Mouse (Mus musculus): ENCODE measurements around the gene Fbxl5.

DNA sequence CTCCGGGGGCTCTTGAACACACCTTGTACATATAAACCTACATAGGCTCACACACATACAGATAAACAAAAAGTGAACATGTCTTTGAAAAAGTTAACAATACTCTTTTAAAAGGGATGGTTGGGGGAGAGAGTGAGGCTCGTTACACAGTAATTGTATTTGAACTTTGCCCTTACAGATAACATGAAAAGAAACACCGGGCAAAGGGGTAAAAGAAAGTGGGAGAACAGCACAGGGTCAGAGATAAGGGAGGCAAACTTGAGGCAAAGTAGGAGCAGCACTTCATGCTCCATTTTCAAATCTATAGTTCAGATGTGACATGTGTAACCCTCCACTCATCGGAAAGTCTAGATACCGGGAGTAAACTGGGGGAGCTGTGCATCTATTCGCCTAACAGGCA is 42.2 kb upstream of the Fbxl5 start:
- TF ChIP-seq CTCF (IDR thresholded peaks at IDR 0.05; ENCODE audit: low read depth, low read length): no peak
- TF ChIP-seq TAL1 (conservative IDR thresholded peaks at IDR 0.05; ENCODE audit: low read depth, low read length): no peak
- no peak for TF ChIP-seq GATA2 (IDR thresholded peaks at IDR 0.05; ENCODE audit: borderline replicate concordance, low read depth, low read length)
- no peak for TF ChIP-seq GATA1 (IDR thresholded peaks at IDR 0.05; ENCODE audit: borderline replicate concordance, low read length)

All from G1E (cell line).